Mouse (Mus musculus) kidney, adult 11 months (tissue): ENCODE data around the gene Acat2.
"Not testable (repeated sequence)": the region's sequence is repeated elsewhere in the genome, so short reads cannot be mapped to it uniquely, and the experiment has no call there.

Source experiments
- DNase-seq: peaks from one replicate; pipeline ENCODE4 v3.0.0; 2022

Acat2 gene

GRCm38 (mm10) chr17:12956664-12957063 lies 3.9 kb downstream of the Acat2 start:
- DNase-seq = no peak

GRCm38 (mm10) chr17:12949669-12950068 lies 10.9 kb downstream of the Acat2 start:
- DNase-seq = no peak

- no peak for DNase-seq
Observed at GRCm38 (mm10) chr17:12942459-12943162, 17.9 kb downstream of the Acat2 start.

- no peak for DNase-seq
Observed at GRCm38 (mm10) chr17:12941543-12942260, 18.8 kb downstream of the Acat2 start.

- DNase-seq = peak; percentile 18
Observed at GRCm38 (mm10) chr17:12940151-12940805, 20.3 kb downstream of the Acat2 start, which contains the start of gene Acat3. Gene Acat3, minus strand, starts transcription at chr17:12940600.

GRCm38 (mm10) chr17:12939377-12940148 lies 21.0 kb downstream of the Acat2 start:
- not testable (repeated sequence) for DNase-seq

- DNase-seq = no peak
Observed at GRCm38 (mm10) chr17:12938077-12938476, 22.5 kb downstream of the Acat2 start.

- no peak for DNase-seq
Observed at GRCm38 (mm10) chr17:12937412-12937970, 23.1 kb downstream of the Acat2 start.

GRCm38 (mm10) chr17:12935719-12936118 lies 24.8 kb downstream of the Acat2 start:
- peak; percentile 55 for DNase-seq

- DNase-seq = not testable (repeated sequence)
Observed at GRCm38 (mm10) chr17:12931576-12931975, 29.0 kb downstream of the Acat2 start.

GRCm38 (mm10) chr17:12925703-12926180 lies 34.8 kb downstream of the Acat2 start:
- no peak for DNase-seq

- no peak for DNase-seq
Observed at GRCm38 (mm10) chr17:12925001-12925400, 35.5 kb downstream of the Acat2 start.

GRCm38 (mm10) chr17:12921073-12921472 lies 39.5 kb downstream of the Acat2 start:
- no peak for DNase-seq

- no peak for DNase-seq
Observed at GRCm38 (mm10) chr17:12916588-12917380, 43.8 kb downstream of the Acat2 start.

- peak; percentile 100 for DNase-seq
Observed at GRCm38 (mm10) chr17:12915881-12916583, 44.5 kb downstream of the Acat2 start, which contains the start of gene Mrpl18. Gene Mrpl18, minus strand, starts transcription at chr17:12916345.

- no peak for DNase-seq
Observed at GRCm38 (mm10) chr17:12915488-12915880, 45.1 kb downstream of the Acat2 start, which contains the start of gene Tcp1. Gene Tcp1, plus strand, starts transcription at chr17:12915701.

- no peak for DNase-seq
Observed at GRCm38 (mm10) chr17:12910391-12910790, 50.2 kb downstream of the Acat2 start.

GRCm38 (mm10) chr17:12909361-12910280 lies 50.9 kb downstream of the Acat2 start, which contains the start of gene Pnldc1:
Gene Pnldc1, minus strand, starts transcription at chr17:12910230.
- DNase-seq = no peak

- DNase-seq = no peak
Observed at GRCm38 (mm10) chr17:12906436-12906835, 54.1 kb downstream of the Acat2 start.
